Mouse (Mus musculus) large intestine, adult 2 months (tissue): Measurements from ENCODE around the gene Trak2. TPM values are rescaled to one million over a fixed set of nuclear protein-coding genes. Genes with fewer than 3 reads are reported as not detected.
"Not testable (repeated sequence)": the region's sequence is repeated elsewhere in the genome, so short reads cannot be mapped to it uniquely, and the experiment has no call there.

ENCODE experiments used
- DNase-seq: peaks from one replicate; pipeline ENCODE4 v3.0.0-alpha.2; 2012; ENCODE audit warnings: low read depth, low spot score
- WGBS: fragments of 180-500 bp; shearing (Covaris S2); methylation state at CpG from one replicate; pipeline ENCODE4 v1.1.7; 2018; 5-methylcytosine and 5-hydroxymethylcytosine counted together
- polyA plus RNA-seq: library from polyadenylated mRNA; depleted of rRNA; stranded (reverse); fragments of >200 nt; gene quantifications from 2 replicates; pipeline ENCODE4 v1.2.3, GENCODE M21; 2012; rRNA removed

Trak2 gene
- polyA plus RNA-seq, 1 experiment = 7.1 TPM

DNA sequence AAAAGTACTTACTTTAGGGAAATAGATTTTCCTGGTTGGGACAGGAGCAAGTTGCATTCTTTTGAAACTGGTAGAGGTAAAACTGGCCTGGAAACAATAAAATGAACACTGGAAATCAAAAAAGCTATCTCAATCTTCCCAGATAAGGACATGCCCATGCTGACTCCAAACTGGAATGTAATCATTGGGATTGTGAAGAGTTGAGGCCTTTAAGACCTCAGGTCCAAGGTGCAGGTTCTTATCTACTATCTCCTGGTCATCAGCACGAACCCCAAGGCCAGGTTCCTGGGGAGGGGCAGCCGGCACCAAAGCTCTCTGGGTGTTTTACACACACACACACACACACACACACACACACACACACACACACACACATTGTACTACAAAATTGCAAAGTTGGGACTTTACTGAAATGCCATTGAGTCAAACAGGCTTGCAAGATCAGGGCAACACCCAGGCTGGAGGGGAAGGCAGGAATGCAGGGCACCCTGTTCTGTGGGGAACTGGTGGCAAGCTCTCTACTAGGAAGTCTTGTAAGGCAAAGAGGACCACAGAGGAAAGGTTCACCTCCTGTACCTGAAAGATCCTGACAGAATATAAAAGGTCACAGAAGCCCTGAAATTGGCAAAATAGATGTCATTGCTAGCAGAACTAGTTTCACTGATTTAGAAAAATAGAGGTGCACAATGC is 81.6 kb downstream of the Trak2 start:
- WGBS = 14% methylated on average over 2 of the region's 2 CpGs
- DNase-seq = not testable (repeated sequence)

DNA sequence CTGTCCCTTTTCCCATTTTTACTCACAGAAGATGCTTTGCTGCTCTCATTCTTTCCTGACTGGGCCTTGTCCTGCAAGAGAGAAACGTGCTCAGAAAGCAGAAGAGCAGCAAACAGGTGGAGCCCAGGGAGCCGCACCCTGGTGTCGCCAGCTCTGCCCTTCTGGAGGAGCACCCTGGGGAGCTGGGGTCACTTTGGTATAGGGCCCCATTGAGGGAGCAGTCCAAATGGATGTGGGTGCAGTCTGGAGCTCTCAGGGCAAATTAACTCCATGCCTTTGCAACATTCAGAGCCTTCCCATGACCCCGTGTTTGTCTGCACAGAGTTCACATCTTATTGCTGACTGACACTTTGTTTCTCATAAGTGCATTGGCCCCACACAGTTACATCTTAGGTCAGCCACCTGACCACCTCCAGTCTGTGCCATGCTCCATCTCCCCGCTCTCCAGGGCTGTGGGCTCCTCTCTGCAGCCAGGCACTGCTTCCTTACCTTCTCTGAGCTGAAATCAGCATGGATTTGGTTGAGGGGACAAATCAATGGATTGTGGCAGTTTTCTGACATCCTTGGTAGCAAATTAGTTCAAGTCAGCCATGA is 82.4 kb downstream of the Trak2 start:
- not testable (repeated sequence) for DNase-seq
- WGBS = 56% methylated on average over 5 of the region's 5 CpGs

DNA sequence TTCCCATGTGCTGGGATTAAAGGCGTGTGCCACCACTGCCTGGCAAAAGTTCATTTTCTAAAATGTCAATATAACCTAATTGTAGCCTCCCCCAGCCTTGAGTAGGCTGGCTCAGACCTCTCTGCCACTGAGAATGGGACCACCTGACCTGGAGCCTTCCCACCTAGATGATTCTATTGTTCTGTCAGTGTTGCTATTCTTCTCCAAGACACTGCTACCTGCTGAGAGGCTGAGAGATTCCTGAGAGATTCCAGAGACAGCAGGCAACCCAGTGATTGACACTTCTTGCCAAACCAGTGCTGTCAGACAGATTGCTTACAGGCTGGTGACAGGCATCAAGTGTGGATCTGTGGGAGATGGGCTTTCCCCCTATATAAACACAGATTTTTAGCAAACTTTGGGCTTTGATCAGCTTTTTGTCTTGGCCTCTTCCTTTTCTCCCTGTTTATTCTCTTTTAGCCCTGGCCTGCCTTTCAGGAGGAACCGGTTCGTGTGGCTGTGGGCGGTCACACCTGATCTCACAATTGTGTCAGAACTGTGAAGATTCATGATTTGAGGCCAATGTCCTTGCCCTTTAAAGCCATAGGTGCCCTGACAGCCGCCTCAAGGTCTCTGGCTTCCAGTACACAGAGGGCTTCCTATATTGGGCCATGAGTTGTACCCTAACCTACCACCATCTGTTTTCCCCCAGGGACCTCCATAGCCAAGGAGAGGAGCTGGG is 83.2 kb downstream of the Trak2 start:
- DNase-seq = peak; percentile 19
- 41% methylated on average over 5 of the region's 5 CpGs for whole genome bisulfite sequencing

DNA sequence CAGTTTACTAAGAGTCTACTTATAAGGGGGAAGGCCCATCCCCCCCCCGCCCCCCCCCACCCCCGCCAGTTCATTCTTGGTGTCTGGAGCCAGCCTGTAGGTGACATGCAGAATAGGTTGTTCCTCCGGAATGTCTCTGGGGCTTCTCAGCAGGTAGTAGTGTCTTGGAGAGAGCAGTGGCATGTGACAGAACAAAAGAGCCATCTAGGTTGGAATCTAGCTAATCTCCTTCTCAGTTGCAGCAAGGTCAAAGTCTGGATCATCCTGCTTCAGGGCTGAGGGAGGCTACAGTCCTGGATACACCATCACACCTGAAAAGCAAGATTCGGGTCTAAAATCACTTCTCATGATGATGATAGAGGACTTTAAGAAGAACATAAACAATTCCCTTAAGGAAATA is 87.6 kb downstream of the Trak2 start:
- DNase-seq = no peak
- WGBS = 77% methylated on average over 4 of the region's 4 CpGs

DNA sequence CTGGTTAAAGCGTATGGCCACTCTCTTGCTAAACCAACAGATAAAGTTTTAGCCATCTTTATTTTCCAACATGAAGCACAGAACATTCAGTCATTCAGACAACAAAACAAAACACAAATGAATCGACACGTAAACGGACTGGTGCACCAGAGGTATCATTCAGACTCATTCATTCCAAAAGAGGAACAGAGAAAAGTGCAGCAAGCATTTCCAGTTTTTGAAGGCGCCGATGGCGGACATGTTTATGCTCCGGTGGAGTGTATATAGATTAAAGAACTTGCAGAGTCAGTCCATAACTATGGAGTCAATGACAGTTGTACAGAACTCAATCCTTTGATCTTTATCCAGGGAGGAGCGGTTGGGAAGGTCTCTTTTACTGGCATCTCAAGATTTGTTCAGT is 90.0 kb downstream of the Trak2 start:
- 87% methylated on average over 9 of the region's 9 CpGs for WGBS

DNA sequence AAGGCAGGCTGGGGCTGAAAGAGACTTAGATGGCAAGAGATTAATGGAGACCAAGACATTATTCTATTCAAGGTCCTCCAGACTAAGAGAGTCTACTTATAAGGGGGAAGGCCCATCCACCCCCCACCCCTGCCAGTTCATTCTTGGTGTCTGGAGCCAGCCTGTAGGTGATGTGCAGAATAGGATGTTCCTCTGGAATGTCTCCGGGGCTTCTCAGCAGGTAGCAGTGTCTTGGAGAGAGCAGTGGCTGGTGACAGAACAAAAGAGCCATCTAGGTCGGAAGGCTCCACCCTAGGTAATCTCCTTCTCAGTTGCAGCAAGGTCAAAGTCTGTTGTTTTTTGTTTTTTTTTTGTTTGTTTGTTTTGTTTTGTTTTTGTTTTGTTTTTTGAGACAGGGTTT is 93.9 kb downstream of the Trak2 start:
- WGBS = 100% methylated on average over 2 of the region's 2 CpGs
- not testable (repeated sequence) for DNase-seq

More for the DNA sequence above, 90.0 kb downstream of the Trak2 start:
- DNase-seq = not testable (repeated sequence)

DNA sequence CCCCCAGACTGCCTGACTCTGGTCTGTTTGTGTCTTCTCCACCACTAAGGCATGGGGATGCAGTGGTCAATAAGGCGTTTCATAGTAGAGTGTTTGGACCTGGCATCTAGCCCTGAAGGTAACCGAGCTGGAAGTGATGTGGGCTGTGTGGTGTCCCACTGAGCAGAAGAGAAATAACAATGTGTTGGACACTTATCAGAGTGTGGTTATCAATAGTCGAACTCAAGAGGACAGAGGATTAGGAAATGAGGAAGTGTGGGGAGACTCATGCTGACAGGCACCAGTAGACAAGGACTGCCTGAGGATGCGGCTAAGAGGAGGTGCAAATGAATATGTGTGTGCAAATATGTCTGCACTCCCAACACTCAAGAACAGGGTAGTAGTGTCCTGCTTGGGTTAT is 96.7 kb downstream of the Trak2 start:
- DNase-seq = not testable (repeated sequence)
- 88% methylated on average over 4 of the region's 4 CpGs for WGBS

DNA sequence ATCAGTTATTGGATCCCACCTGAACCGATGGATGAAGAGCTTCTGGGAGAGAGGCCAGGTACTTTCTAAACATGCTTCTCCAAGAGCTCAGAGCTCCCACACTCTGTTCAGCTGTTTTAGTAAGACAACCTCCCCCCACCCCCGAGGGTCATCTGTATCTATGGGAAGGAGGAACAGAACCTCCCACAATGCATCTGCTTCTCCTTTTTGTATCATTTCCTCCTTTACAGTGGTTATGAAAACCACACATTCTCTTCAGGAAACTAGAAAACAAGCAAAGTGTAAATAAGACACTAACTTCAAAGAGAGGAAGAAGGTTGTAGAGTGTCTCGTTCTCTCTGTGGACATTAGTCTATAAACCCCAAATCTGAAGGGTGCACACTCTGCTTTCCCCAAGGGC is 112.6 kb downstream of the Trak2 start:
- DNase-seq = not testable (repeated sequence)
- WGBS = 20% methylated on average over 3 of the region's 3 CpGs

DNA sequence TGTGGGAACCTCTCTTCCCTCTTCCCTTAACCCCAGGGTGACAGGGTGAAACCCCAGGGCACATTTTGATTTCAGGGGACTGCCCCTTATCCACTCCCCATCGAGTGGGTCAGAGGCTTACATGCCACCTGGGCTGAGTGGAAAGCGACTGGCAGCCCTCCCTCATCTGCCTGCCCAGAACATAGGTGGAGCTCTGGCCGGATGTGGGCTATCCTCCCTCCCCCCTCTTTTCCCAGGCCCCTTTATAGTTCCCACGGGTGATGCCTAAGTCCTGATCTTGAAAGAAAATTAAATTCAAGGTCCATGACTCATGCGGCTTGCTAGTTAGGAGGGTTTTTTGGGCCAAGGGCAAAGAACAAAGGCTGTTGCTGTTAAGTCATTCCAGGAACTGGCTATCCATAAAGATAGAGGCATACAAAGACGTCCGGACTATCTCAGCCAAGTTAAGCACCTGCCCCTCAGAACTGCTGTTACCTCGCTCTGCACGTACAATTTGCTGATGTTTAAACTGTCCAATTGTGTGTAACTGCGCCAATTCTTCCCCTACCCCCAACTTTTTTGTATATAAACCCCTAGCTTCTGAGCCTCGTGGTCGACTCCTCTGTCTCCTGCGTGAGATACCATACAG is 113.4 kb downstream of the Trak2 start:
- WGBS = 19% methylated on average over 13 of the region's 13 CpGs
- DNase-seq = peak; percentile 18

DNA sequence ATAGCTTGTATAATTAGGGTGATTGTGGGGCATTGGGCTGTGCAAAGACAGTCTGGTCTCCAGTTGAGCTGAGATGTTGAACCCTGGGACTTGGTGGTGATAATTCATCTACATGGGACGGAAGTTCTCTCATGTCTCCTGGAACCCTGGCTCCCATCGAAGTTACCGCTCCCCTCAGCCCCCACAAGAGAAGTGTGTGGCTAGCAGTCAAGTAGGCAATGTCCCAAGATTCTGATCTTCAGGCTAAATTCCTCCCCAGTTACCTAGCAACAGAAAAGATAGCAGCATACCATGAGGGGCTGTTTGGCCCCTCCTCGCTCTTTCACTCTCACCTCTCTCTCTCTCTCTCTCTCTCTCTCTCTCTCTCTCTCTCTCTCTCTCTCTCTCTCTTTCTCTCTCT is 114.1 kb downstream of the Trak2 start:
- not testable (repeated sequence) for DNase-seq
- 64% methylated on average over 4 of the region's 4 CpGs for WGBS

DNA sequence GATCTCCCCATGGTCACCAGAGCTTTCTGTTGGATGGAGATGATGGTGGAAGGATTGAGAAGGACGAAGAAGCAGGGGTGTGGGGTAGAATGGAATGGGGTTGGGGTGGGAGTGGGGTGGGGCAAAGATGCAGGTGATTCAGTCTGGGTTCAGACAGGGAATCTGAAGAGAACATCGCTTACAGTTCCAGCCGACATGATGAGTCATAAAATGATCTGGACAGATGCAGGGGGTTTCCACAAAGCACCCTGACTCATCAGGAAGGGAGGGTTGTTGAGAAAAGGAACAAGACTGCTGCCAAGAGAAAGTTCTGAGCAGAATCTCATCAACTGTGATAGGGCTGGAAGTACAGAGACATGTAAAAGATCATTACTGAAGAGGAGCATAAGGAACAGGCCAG is 116.4 kb downstream of the Trak2 start:
- DNase-seq = not testable (repeated sequence)
- 28% methylated on average over 3 of the region's 3 CpGs for WGBS

Other genes starting within 250 kb of the Trak2 start
- gene Casp8, start 178.1 kb downstream of the Trak2 start, polyA plus RNA-seq = 20.4 and 31.8 TPM in 2 replicates
- 8.7 and 11.5 TPM in 2 replicates for gene Stradb, start 92 bp upstream of the Trak2 start, polyA plus RNA-seq
- gene C2cd6, start 121.5 kb upstream of the Trak2 start, polyA plus RNA-seq = not detected in 2 replicates
- 1.6 and 2.0 TPM in 2 replicates for gene Tmem237, start 147.0 kb upstream of the Trak2 start, polyA plus RNA-seq
- 1.2 and 2.5 TPM in 2 replicates for gene Mpp4, start 190.0 kb upstream of the Trak2 start, polyA plus RNA-seq